Mouse (Mus musculus): ENCODE results near the gene Foxc1.
A peak's percentile ranks its signal among the peaks of the same experiment; 100 is the strongest.

Gene Foxc1

DNA sequence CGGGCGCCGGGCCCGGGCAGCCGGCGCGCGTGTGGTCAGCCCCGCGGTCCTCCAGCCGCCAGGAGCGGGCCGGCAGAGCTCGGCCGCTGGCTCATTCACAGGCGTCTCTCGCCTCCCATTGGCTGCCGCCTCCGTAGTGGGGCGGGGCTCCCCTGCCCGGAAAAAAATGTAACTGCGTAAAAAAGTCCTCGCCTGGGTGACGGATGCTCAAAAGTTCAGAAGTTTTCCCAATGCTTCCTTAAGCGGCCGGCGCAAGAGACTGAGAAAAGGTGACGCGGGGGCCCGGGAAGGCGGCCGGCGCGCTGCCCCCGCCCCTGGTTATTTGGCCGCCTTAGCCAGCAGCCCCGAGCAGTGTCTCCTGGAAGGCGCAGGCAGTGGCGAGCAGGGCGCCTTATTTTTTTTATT, at the start of gene Foxc1:
Foxc1 (plus strand) TSS at position 206 of the 405 bp plus-strand sequence.
- DNase-seq (ENCODE audit: low spot score in 2 of 2), result peak; percentile 82 to 93

DNA sequence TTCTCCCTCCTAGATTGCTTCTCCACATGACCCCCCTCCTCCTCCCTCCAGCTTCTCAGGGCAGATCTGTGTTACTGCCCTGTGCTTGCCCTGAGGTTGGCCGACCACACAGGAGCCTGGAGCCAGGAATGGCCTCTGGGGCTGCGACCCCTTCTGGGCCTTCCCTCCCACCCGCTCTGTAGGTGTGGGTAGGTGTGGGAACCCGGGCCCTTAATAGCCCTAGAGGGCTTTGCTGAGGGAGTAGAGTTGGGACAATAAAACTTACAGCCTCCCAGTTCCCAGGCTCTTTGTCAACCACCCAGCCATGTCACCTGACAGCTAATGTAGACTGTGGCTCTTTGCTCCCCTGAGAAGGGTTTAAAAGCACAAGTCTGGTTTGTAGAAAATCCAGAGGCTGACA, 46.0 kb upstream of the Foxc1 start:
- DNase-seq (ENCODE audit: low spot score in 2 of 2), result no peak

DNA sequence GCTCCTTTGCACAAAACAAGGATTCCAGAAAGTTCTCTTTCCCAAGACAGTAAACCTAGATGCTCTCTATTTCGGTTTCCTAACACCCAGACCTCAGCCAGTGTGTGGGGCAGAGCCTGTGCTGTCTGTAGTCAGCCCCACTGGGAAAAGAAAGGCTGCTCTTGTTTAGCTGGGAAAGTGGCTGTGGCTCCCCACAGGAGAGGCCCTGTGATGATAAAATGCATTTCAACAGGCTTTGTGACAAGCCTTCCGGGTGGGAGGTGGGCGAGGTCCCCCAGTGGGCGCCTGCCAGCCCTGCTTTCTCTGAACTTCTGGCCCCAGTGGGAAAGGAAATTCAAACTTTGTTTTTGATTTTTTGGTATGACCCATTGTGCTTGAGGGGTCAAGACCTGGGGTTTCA, 45.4 kb upstream of the Foxc1 start:
- no peak for DNase-seq (ENCODE audit: low spot score in 2 of 2)

DNA sequence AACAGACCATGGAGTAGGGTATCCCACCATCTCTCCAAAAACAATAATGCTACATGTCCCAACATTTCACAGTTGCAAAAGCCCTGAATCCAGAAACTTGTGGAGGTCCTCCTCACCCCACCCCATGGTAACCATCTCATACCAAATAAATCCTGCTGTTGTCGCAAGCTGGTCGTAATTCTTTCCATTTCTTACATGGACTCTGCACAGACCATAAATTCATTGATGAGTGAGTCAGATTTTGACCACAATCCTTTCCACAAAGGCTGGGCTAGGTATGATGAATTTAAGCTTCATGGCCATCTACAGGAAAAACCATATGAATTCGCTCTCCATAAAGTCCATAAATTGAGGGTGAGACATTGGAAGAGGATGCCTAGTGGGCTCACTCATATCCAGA, 42.0 kb upstream of the Foxc1 start:
- no peak for DNase-seq (ENCODE audit: low spot score in 2 of 2)

DNA sequence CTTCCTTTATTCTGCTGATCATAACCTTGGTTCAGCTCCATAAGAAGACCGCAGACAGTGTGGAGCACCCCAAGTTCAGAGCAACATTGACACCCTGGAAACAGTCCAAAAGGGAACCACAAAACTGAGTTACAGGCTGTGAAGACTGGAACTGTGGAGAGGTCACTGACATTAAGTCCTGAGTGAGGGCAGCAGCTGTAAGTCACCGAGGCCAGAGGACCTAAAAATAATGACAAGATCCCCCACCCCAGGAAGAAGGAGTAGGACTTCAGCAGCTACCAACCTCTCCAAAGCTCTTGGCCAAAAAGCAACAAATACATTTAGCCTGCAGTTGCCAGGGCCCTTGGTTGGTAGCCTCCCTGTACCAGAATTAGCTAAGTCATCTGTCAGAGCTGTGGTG, 40.9 kb upstream of the Foxc1 start:
- no peak for DNase-seq (ENCODE audit: low spot score in 2 of 2)

DNA sequence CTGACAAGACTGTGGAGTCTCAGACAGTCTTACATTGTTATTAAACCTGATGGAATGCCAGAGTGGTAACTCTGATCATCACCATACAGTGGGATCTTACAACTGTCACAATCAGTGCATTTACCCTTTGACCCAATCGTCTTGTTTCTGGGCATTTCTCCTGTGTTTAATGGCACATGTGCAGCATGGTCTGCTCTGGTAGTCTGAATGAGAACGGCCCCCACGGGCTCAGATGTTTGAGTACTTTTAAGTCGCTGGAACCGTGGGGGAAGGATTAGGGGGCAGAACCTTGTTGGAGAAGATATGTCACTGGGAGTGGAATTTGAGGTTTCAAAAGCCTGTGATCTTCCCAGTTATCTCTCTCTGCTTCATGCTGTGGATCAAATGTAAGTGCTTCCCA, 33.6 kb upstream of the Foxc1 start:
- no peak for DNase-seq (ENCODE audit: low spot score in 2 of 2)

DNA sequence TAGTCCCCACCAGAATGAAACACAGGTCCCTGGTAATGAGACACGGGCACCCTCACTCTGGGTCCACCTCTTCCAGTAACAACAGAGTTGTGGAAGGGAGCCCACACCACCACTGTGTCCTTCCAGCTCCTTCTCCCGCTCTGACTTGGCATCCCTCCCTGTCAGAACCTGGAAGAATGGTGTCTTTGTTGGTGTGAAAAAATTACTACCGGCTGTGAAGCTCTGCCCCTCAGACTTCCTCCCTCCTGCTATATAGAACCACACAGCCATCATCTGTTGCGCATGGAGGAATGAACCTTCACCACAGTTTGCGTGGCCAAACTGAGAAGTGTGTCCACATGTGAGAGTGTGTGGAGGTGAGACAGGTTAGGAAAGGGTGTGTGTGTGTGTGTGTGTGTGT, 30.7 kb upstream of the Foxc1 start:
- DNase-seq (ENCODE audit: low spot score in 2 of 2), result no peak

DNA sequence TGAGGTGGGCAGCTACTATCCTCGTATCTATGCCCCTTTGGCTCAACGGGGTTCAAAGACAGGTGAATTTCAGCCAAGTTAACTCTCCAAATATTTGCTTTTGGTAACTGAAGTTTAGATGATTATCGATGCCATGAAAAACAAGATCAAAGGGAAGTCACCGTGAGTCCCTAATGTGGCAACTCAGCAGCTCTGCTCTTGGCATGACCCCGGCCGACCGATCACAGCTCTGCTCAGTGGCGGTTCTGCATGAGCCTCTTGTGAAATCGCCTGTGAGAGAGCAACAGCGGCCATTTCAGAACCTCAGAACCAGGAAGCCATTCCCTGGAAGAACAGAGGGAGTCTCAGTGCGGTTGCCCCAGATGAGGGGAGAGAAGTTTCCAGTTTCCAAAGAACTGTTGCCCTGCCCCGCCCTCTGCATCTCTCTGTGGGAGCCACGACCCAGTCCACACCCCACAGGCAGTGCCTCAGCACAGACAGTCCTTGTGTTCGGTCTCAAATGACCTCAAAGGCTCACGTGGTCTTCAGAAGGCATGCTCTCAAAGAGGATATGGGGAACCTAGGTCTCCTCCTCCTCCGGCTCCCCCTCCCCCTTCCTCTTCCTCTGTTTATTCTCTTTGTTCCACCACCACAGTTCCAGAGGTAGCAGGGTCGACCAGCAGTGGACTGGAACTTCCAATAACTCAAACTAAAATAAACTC, 27.0 kb upstream of the Foxc1 start:
- DNase-seq (ENCODE audit: low spot score in 2 of 2), result no peak

DNA sequence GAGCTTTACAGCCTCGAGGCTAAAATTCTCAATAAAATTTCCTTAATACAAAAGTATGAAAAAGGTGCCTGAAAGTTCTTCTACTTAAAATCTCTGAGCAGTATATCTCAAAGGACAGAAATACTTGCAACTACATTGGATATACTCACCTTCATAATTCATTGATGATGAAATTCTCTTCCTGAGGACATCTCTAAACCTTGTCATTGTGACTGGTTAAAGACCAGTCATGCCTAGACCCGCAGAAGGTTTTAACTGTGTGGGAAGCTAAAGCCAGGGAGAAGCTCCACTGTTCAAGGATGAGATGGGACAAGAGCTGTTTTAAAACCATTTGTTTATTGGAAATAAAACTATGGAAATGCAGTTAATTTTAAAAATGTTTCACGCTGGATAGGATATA, 26.1 kb upstream of the Foxc1 start:
- DNase-seq (ENCODE audit: low spot score in 2 of 2), result no peak

DNA sequence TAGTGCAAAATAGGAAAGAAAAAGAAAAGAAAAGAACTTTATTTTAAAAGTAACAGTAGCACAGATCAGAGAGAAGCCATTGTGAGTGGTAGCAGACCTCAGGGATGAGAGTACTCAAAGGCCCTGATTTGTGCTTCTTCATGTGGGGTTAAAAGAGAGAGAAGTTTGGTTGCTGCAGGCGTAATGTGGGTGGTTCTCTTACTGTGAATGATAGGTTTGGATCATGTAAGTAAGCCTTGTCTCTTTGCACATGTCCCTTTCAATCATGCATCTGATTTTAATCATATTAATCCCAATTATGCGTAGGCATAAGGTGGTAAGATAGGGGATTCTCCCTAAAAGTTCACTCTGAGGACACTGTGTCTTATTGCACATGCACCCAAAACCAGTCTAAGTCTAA, 24.4 kb upstream of the Foxc1 start:
- no peak for DNase-seq (ENCODE audit: low spot score in 2 of 2)

DNA sequence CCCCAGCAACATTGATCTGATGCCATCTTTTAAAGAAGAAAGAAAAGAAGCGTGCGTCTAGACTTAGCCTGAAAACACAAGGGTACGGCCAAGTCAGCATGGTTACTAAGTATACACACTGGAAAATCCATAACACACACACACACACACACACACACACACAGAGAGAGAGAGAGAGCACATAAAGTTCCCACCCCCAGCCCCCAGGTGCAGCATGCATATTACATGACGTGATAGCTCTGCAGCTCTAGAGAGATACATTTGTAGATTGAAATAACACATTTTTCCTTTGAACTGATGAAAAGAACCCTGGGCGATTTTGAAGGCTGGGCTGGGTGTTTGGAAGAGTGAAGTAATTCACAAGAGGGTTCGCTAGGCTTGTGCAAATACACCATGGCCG, 21.7 kb upstream of the Foxc1 start:
- DNase-seq (ENCODE audit: low spot score in 2 of 2), result no peak

DNA sequence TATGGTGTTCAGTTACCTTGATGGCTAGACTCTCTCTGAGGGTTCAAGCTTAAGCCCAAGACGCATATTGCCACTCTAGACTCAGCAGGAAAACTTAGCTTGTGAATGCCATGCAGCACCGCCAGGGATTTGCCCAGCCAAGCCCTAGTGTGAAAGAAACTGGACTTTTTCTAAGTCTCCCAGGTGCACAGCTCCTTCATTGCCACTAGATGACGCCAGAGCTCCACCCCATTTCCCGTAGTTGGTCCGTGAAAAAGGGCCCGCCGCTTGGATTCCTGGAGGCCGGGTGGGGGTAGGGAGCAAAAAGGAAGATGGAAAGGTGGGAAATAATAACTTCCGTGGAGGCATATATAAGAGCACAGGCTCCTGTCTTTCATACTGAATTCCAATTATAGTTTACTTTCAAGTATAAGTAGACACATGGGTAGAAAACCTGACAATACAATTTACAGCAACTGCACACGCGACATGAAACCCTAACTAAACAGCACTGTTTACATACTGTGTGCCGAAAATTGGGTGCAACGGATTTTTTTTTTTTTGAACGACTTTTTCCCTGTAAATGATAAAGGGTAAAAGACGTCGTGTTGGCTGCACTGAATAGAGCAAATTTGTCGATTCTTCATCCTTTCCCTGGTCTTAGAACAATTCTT, 13.8 kb upstream of the Foxc1 start:
- DNase-seq (ENCODE audit: low spot score in 2 of 2), result peak; percentile 42 to 52

DNA sequence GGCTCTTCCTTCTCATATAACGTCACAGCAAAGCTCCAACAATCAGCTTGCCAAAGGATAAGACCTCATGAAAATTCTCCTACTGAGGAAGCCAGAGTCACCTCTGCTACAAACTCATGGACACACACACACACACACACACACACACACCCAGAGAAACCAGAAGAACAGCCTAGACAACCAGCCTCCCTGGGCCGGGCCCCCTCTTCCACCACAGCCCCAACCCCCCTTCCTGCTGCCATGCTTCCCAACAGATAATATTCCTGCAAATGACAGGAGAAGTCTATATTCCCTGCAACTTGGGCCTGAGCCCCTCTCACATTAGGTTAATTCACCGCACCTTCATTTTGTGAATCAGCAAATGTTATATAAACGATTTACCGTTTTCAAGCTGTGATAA, 13.3 kb upstream of the Foxc1 start:
- DNase-seq (ENCODE audit: low spot score in 2 of 2), result no peak

DNA sequence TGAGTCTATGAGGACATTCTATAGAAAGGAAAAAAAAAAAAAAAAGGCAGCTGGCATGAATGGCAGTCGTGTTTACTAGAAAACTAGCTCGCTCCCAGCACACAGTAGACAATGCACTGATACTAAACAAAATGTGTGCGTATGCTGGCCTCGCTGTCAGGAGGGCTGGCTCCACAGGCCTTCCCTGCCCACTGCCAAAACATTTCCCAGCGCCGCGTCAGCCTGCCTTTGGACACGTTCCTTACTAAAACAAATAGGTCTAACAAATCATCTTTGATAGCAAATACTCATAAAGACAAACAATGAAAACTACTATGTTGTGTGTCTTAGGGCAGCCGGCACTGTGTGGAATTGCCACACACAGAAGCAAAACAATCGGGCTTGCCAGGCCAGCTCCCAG, 9.1 kb upstream of the Foxc1 start:
- DNase-seq (ENCODE audit: low spot score in 2 of 2), result no peak

DNA sequence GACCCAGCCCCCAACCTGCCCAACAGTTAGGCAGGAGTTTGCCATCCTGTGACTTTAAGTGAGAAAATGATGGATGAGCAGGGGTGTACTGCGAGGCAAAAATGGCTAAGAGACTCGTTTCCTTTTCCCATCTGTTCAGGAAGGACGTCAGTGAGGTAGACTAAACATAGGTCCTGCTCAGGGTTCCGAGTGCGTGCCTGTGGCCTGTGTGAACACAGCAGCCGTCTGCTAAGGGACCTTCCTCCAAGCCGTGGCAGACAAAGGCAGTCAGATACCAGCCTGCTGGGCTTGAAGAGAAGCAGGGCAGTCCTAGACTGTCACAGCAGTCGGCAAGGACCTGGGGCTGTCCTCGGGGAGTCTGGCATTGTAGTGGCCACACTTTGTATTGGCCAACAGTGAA, 8.4 kb upstream of the Foxc1 start:
- no peak for DNase-seq (ENCODE audit: low spot score in 2 of 2)

DNA sequence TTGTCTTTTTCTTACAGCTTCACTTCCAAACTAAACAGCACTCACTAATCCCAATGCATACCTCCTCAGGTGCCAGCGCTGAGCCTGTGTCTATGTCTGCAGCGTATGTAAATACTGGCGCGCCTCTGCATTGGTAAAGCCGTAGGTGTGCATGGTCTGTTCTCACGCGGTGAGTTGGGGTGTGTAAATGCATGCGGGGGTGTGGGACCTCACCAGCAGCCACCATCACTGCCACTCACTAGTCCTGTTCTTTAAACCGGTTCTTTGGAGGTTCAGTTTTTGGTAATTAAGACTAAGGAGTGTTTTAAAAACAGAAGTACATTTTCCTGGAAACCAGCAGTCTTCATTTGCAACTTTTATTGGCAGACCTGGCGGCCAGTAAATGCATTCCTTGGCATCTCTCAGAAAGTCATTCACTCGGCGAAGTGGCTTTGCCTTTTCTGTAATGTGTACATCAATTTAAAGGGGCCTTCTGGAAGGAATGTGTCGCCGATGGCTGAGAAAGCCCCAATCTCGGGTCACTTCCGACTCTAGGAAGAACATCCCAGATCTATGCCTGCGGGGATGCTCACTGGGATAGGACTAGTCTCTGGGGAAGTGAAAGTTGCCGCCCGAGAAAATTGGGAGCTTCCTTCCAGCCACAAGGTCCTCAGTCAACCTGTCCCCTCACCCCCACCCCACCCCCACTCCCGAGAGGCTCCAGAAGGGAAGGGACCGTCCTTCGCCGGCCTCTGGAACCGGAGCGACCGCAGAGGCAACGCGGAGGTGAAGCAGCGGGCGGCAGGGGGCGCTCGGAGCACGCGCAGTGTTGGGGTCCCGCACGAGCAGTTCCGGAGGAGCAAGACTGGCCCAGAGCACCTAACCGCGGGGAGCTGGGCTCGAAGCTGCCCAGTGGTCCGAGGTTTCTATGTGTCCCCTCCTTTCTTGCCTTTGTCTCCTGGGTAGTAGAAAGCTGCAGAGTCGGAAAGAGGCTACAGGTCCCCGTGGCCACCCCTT, 5.6 kb upstream of the Foxc1 start:
- peak; percentile 80 to 93 for DNase-seq (ENCODE audit: low spot score in 2 of 2)

DNA sequence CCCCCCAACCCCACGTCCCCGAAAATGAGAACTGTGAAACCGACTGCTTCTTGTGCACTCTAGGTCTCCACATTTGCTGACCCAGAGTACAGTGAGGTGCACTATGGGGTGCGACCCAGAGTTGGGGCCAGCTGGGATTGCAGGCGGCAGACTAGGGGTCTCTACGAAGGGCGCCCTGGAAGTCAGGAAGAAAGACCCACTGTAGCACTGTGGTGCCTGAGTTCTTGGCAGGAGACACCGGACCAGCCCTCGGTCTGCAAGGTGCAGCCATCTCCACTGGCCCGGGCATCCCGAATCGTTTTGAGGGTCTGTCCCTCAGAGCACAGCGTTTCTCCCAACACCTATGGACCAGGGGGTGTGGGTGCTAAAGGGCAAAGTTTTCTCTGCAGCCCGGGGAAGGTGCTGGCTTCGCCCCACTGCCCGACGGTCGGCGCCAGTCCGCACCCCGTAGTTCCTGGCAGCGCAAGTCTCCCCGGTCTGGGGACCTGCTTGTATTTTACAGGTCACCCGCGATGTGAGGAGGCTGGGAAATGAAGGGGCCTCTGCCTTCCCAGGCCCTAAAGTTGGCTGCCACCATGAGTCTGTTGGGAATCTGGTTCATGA, 4.6 kb upstream of the Foxc1 start:
- no peak for DNase-seq (ENCODE audit: low spot score in 2 of 2)

DNA sequence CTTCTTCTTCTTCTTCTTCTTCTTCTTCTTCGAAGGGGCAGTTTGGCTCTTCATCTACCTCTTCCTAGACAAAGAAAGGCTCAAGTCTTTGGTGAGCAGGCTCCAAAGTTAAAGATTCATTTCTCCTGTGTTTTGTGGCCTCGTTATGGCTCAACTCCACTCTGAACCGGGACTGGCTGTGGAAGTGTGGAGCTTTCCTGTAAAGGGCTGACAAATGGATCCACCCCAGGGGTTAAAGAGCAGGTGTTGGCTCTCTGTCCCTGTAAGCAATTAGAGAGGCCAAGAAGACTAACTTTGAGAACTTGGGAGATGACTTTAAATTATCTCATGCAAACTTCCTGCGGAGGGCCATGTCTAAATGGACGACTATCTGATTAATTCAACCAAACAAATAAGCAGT, 4.0 kb upstream of the Foxc1 start:
- no peak for DNase-seq (ENCODE audit: low spot score in 2 of 2)

DNA sequence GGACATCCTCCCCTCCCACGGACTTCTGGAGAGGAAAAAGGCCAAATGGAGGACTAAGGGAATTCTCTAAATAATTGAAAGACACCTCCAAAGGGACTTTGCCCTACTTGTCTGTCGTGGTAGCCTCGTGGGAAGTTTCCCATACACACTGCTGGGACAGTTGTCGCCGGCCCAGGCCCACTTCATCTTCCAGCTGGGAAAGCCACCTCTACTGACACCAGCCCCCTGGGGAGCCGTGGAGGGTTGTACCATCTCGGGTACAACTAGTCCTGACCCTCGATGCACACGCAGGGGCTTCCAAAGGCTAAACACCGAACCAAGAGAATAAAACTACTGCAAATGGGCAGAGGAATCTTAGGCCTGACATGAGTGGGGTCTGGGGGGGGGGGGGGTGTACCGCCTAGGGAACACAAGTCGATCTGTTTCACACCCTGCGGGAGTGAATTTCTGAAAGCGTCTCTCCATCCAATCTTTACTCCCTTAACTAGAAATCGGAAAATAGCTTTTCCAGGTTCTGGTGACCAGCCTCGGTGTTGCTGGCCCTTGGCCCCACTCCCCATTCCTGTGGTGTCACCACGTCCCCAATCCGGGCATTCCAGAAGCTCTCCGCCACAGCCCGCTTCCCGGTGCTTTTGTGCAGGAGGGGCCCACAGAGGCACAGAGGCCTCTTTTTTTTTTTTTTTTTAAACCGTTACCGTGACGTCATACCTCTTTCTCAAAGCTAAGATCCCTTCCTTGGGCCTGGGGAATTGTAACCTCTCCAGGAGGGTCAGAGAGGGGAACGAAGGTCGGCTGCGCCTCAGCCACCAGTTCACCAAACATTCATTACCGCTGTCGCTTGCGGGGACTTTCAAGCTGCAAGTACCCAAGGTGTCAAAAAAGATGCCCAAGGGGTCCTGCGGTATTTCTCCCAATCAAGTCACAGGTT, 3.0 kb upstream of the Foxc1 start:
- DNase-seq (ENCODE audit: low spot score in 2 of 2), result no peak

DNA sequence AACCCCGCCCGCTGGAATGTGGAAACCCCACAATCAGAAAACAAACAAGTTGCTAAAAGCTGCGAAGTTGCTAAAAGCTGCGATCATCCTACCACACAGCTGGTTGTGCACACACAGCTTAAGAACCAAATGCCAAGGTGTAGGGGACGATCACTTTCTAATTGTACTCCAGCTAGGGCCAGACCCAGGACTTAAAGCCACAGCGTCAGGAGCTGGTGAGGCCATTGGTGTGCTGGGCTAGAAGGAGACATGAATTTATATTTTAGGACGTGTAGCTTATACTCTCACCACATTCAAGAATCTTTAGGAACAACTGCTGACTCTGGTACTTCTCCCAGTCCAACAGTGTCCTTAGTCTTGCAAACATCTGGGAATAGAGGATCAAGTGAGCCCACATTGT, 1.9 kb upstream of the Foxc1 start:
- DNase-seq (ENCODE audit: low spot score in 2 of 2), result no peak

DNA sequence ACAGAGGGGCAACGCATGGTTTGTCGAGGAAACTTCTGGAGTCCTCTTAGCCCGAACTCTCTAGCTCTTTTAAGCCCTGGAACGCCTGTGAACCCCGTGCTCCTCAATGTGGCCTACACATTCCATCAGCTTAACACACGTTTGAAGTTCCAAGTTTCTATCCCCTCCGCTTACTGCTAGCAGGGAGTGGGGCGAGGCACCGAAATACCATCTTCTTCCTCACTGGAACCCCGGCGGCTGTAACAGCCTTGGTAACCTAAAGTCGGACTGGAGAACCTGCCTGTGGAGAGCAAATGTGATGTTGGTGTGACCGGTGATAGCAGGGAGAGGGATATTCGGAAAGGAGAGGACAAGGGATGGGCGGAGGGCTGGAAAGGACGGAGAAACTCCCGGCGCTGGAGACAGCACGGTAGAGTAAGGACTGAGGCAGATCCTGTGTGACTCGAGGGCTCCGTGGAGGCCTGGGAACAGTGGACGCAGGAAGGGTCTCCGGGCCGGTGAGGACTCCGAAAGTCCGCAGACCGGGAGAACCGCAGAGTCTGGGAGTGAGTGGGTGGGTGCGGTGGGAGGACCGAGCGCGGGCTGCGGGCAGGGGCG, 504 bp upstream of the Foxc1 start:
- DNase-seq (ENCODE audit: low spot score in 2 of 2), result peak in 1 of 2 experiments; percentile 63
